Mouse (Mus musculus) midbrain, embryonic 14.5 days (tissue): Measurements from ENCODE around the gene Sap18b. TPM values are rescaled to one million over a fixed set of nuclear protein-coding genes. Genes with fewer than 3 reads are reported as not detected.

Experiments used
- ATAC-seq: fragments of 200-750 bp; cut with Nextera tagmentation; 2 replicates; pipeline ENCODE4 v1.8.0; 2017; ENCODE audit warnings: moderate number of reproducible peaks, moderate library complexity; ENCODE audit not compliant: low FRiP score, low TSS enrichment
- DNase-seq: peaks from one replicate; pipeline ENCODE4 v3.0.0-alpha.2; 2015
- H3K27ac ChIP-seq: fragments of 300-500 bp; sonication (generic); replicated peaks from 2 replicates; pipeline ENCODE4 v1.5.1; 2014; ENCODE audit warnings: mild to moderate bottlenecking, low read depth, low read length, moderate library complexity
- H3K27me3 ChIP-seq: fragments of 300-500 bp; sonication (generic); 2 replicates; pipeline ENCODE4 v1.6.1; 2014; ENCODE audit warnings: low read length, control low read depth, mixed read lengths; ENCODE audit not compliant: control insufficient read depth, insufficient read depth
- H3K36me3 ChIP-seq: fragments of 300-500 bp; sonication (generic); 2 replicates; pipeline ENCODE4 v1.6.1; 2014; ENCODE audit warnings: low read length, control low read depth; ENCODE audit not compliant: control insufficient read depth, insufficient read depth
- H3K4me1 ChIP-seq: fragments of 300-500 bp; sonication (generic); 2 replicates; pipeline ENCODE4 v1.6.1; 2014; ENCODE audit warnings: mild to moderate bottlenecking, antibody characterized with exemption, low read length, control low read depth; ENCODE audit not compliant: control insufficient read depth, insufficient read depth
- H3K4me2 ChIP-seq: fragments of 300-500 bp; sonication (generic); 2 replicates; pipeline ENCODE4 v1.6.1; 2014; ENCODE audit warnings: mild to moderate bottlenecking, low read length, moderate library complexity
- H3K4me3 ChIP-seq: fragments of 300-500 bp; sonication (generic); replicated peaks from 2 replicates; pipeline ENCODE4 v1.5.1; 2014; ENCODE audit warnings: low read depth, low read length
- H3K9ac ChIP-seq: fragments of 300-500 bp; sonication (generic); replicated peaks from 2 replicates; pipeline ENCODE4 v1.6.1; 2014; ENCODE audit warnings: mild to moderate bottlenecking, low read length, moderate library complexity
- H3K9me3 ChIP-seq: fragments of 300-500 bp; sonication (generic); 2 replicates; pipeline ENCODE4 v1.6.1; 2016; ENCODE audit warnings: low read length, control low read depth, mixed read lengths; ENCODE audit not compliant: control insufficient read depth
- WGBS: fragments of 180-500 bp; shearing (Covaris S2); extraction: QIAGEN DNeasy Blood & Tissue Kit; methylation state at CpG from one replicate; pipeline ENCODE4 v1.1.7; 2014; 5-methylcytosine and 5-hydroxymethylcytosine counted together
- polyA plus RNA-seq: library from polyadenylated mRNA; unstranded; fragments of >200 nt; fragmentation: Nextera tagmentation; extraction: Ambion mirVana; gene quantifications from 2 replicates; pipeline ENCODE4 v1.2.1, GENCODE M21; 2014

Gene Sap18b
- polyA plus RNA-seq, 1 experiment from 2014 or later: 233 TPM

- H3K4me2 ChIP-seq: no peak overlapping the region
- H3K36me3 ChIP-seq: no peaks in the 10 kb centered on the region
- H3K9me3 ChIP-seq: no peaks in the 10 kb centered on the region
- peaks cover 19% of the 10 kb centered on the region for H3K4me1 ChIP-seq
- no peak overlapping the region for H3K4me3 ChIP-seq
- H3K27me3 ChIP-seq: no peaks in the 10 kb centered on the region
- H3K27ac ChIP-seq: no peak overlapping the region
- no peak for ATAC-seq
- DNase-seq: no peak
- 71% methylated on average over 1 of the region's 1 CpGs for WGBS
- H3K9ac ChIP-seq: no peak overlapping the region
Observed at GRCm38 (mm10) chr8:95801476-95802064, 23.6 kb upstream of the Sap18b start.

DNA sequence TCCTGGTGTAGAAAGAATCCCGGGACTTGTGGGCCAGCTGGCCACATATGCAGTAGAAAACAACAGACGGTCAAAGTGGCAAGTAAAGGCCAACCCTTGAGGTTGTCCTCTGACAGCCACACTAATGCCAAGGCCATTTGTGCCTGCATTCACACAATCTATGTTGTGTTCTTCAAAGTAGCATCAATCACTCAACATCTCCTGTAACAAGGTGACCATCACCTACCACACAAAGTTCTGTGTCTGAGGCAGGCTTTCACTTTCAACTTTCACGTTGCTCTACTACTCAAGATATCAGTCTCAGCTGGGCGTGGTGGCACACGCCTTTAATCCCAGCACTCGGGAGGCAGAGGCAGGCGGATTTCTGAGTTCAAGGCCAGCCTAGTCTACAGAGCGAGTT, 22.9 kb upstream of the Sap18b start:
- no peaks in the 10 kb centered on the region for H3K36me3 ChIP-seq
- H3K4me1 ChIP-seq: peaks cover 19% of the 10 kb centered on the region
- H3K9me3 ChIP-seq: no peaks in the 10 kb centered on the region
- no peak overlapping the region for H3K4me2 ChIP-seq
- DNase-seq (no peak), ATAC-seq (no peak)
- no peak overlapping the region for H3K9ac ChIP-seq
- H3K27ac ChIP-seq: no peak overlapping the region
- WGBS: 91% methylated on average over 8 of the region's 8 CpGs
- H3K27me3 ChIP-seq: no peaks in the 10 kb centered on the region
- no peak overlapping the region for H3K4me3 ChIP-seq

DNA sequence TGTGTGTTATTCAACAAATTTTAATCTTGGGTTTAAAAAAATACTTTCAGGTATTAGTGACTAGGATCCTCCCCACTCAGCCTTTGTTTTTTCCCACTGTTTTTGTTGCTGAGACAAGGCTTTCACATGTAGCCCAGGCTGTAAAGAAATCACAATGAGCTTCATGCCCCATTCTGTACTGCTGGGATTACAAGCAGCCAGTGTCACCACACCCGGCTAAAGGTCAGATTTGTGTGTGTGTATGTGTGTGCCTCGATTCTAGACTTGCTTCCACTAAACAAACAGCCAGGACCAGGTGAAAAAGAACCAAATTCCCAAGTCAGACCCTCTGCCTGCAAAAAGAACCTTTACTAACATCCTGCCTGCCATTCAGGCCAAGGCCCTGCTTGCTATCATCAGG, 19.7 kb upstream of the Sap18b start:
- peak overlapping the region; percentile 90; the same call in 1 of the 2 replicates for H3K9ac ChIP-seq
- no peaks in the 10 kb centered on the region for H3K9me3 ChIP-seq
- DNase-seq (no peak), ATAC-seq (no peak)
- 58% methylated on average over 2 of the region's 2 CpGs for WGBS
- H3K4me3 ChIP-seq: peak overlapping the region; percentile 97
- no peak overlapping the region for H3K27ac ChIP-seq
- H3K36me3 ChIP-seq: no peaks in the 10 kb centered on the region
- no peaks in the 10 kb centered on the region for H3K27me3 ChIP-seq
- H3K4me2 ChIP-seq: peak overlapping the region; percentile 93
- H3K4me1 ChIP-seq: peaks cover 19% of the 10 kb centered on the region

DNA sequence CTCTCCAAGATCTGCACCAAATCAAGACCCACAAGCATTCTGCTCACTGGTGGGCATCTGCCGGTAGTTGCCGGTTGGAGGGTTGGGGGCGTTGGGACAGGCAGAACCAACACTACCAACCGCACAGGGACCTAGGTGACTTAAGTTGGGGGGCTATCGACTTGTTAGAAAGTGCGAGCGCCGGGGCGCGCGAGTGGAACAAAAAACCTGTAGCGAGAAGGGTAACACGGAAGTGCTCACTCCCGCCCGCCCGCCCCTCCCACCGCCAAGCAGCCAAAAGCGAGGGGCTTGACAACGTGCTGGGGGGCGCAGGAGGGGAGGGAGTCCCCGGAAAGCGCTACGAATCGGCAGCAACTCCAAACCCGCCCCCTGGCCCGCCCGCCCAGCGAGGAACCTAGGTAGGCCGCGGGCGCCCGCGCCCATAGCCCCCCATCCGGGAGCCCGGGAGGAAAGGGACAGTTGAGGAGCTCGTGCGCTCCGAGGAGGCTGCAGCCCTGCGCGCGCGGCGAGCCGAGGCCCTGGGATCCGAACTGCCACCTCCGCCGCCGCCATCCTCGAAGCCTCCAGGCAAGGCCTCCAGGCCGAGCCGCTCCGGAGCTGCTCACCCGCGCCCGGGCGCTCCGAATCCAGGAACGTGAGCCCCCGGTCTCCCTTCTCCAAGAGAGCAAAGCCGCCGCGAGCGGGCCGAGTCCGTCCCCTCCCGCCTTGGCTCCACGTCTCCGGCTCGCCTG, 18.5 kb upstream of the Sap18b start:
- ATAC-seq: no peak; the same call in 1 of the 2 replicates

GRCm38 (mm10) chr8:95807331-95807843, 17.8 kb upstream of the Sap18b start, which contains the start of gene Cnot1:
Gene Cnot1, minus strand, starts transcription at chr8:95807464.
- Histone ChIP-seq H3K9ac (peak within 1 kb of the TSS; percentile 90), H3K4me1 (peaks cover 14% of the 10 kb centered on the region), H3K4me2 (peak within 1 kb of the TSS; percentile 93), H3K36me3 (no peaks in the 10 kb centered on the region), H3K9me3 (no peaks in the 10 kb centered on the region), H3K27me3 (no peaks in the 10 kb centered on the region), H3K27ac (peak within 1 kb of the TSS; percentile 94), H3K4me3 (peak within 1 kb of the TSS; percentile 97)
- ATAC-seq (peak; percentile 97), DNase-seq (peak; percentile 97)
- WGBS: under 1% methylated on average over 44 of the region's 44 CpGs

More for the DNA sequence above, 18.5 kb upstream of the Sap18b start:
- Histone ChIP-seq H3K27ac (peak overlapping the region; percentile 91), H3K4me1 (peaks cover 16% of the 10 kb centered on the region), H3K9me3 (no peaks in the 10 kb centered on the region), H3K9ac (peak overlapping the region; percentile 90), H3K27me3 (no peaks in the 10 kb centered on the region), H3K4me3 (peak overlapping the region; percentile 97), H3K4me2 (peak overlapping the region; percentile 93), H3K36me3 (no peaks in the 10 kb centered on the region)
- under 1% methylated on average over 64 of the region's 69 CpGs for WGBS
- peak; percentile 63 for DNase-seq

- Histone ChIP-seq H3K36me3 (no peaks in the 10 kb centered on the region), H3K4me3 (peak overlapping the region; percentile 97), H3K27ac (peak overlapping the region; percentile 94), H3K27me3 (no peaks in the 10 kb centered on the region), H3K9me3 (no peaks in the 10 kb centered on the region), H3K9ac (peak overlapping the region; percentile 49; the same call in 1 of the 2 replicates), H3K4me2 (peak overlapping the region; percentile 66), H3K4me1 (peaks cover 14% of the 10 kb centered on the region)
- WGBS: 0% methylated on average over 20 of the region's 20 CpGs
- peak; percentile 93 for ATAC-seq
- peak; percentile 97 for DNase-seq
Observed at GRCm38 (mm10) chr8:95807861-95808260, 17.3 kb upstream of the Sap18b start.

- ATAC-seq (no peak), DNase-seq (no peak)
- Histone ChIP-seq H3K27ac (no peak overlapping the region), H3K9ac (no peak overlapping the region), H3K36me3 (no peaks in the 10 kb centered on the region), H3K4me2 (no peak overlapping the region), H3K4me1 (peaks cover 14% of the 10 kb centered on the region), H3K9me3 (no peaks in the 10 kb centered on the region), H3K4me3 (no peak overlapping the region), H3K27me3 (no peaks in the 10 kb centered on the region)
- WGBS: 81% methylated on average over 4 of the region's 4 CpGs
Observed at GRCm38 (mm10) chr8:95808631-95809030, 16.5 kb upstream of the Sap18b start.

- no peak overlapping the region for H3K4me2 ChIP-seq
- H3K27ac ChIP-seq: no peak overlapping the region
- H3K9me3 ChIP-seq: no peaks in the 10 kb centered on the region
- no peak overlapping the region for H3K4me3 ChIP-seq
- no peak for ATAC-seq
- H3K36me3 ChIP-seq: no peaks in the 10 kb centered on the region
- H3K4me1 ChIP-seq: peaks cover 14% of the 10 kb centered on the region
- no peak for DNase-seq
- 80% methylated on average over 5 of the region's 5 CpGs for WGBS
- no peak overlapping the region for H3K9ac ChIP-seq
- no peaks in the 10 kb centered on the region for H3K27me3 ChIP-seq
Observed at GRCm38 (mm10) chr8:95809116-95809515, 16.0 kb upstream of the Sap18b start.
